Comparison of ENCODE assay signal across 8 mouse cellular contexts in the genomic region with DNA sequence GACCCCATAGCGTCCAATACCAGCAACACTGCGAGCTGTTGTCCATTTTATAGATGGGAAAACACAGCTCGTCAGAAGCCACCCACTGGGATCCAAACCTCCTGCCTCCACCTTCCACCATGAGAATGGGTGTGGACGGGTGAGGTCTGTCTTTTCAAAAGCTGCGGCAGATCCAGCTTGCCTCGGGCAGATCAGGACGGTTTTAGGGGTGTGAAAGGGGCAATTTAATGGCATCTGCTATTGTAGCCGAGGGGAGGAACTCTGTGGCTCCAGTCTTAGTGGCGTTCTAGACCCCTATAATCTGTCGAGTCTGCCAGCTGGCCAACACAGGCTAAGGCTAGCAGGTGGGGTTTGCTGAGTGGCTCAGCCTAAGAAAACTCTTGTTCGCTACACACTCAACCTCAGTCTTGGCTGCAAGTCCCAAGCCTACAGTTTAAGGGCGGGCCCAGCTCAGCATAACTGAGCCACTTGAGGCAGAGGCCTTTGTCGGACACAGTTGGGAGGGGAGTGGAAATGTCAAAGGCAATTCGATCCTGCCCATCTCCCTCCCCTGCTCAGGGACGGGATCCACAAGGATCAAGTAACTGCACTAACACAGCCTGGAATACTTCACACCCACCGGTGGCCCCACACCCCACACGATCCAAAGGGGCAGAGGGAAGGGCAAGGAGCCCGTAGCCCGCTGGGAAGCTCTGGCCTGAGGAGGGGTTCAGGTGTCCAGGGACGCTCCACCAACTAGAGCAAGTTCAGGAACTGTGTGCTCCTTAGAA. TPM values are rescaled to one million over a fixed set of nuclear protein-coding genes. Genes with fewer than 3 reads are reported as not detected.
DNase-seq lines count a peak whose midpoint lies in the region; ATAC-seq and TF ChIP-seq lines count a peak whose summit lies in the region.

No protein-coding gene starts in this region.

- peak; percentile 38 for ATAC-seq in embryonic facial prominence, embryonic 13.5 days (ENCODE audit: insufficient number of reproducible peaks, insufficient read depth, low FRiP score, low TSS enrichment, low read depth)
- peak; percentile 3 for ATAC-seq in hindbrain, embryonic 15.5 days (ENCODE audit: low FRiP score, low read depth)

- H3K27me3 ChIP-seq in embryonic facial prominence, embryonic 13.5 days = peaks cover 53% of the 10 kb centered on the region
- peaks cover 34% of the 10 kb centered on the region for H3K27me3 ChIP-seq in hindbrain, embryonic 15.5 days

- H3K27ac ChIP-seq in layer of hippocampus, adult 2 months = peak overlapping the region; percentile 83
- H3K27ac ChIP-seq in embryonic facial prominence, embryonic 13.5 days = peak overlapping the region; percentile 79
- peak overlapping the region; percentile 54 for H3K27ac ChIP-seq in hindbrain, embryonic 15.5 days (replicated peaks)

- DNase-seq in layer of hippocampus, adult 2 months (ENCODE audit: low spot score in 2 of 2) = no peak
- DNase-seq in layer of hippocampus, postnatal 36 days = no peak
- peak; percentile 77 for DNase-seq in lung, postnatal 36 days
- DNase-seq in cerebellum, adult 11 months = no peak
- DNase-seq in spleen, postnatal 36 days (ENCODE audit: low spot score in 2 of 2) = no peak
- DNase-seq in adrenal gland, postnatal 25 days = no peak

- peak overlapping the region; percentile 75 for H3K4me2 ChIP-seq in embryonic facial prominence, embryonic 13.5 days
- peak overlapping the region; percentile 58 for H3K4me2 ChIP-seq in hindbrain, embryonic 15.5 days

- no peaks in the 10 kb centered on the region for H3K36me3 ChIP-seq in embryonic facial prominence, embryonic 13.5 days
- no peaks in the 10 kb centered on the region for H3K36me3 ChIP-seq in hindbrain, embryonic 15.5 days

- no peaks in the 10 kb centered on the region for H3K9me3 ChIP-seq in embryonic facial prominence, embryonic 13.5 days
- no peaks in the 10 kb centered on the region for H3K9me3 ChIP-seq in hindbrain, embryonic 15.5 days

- H3K4me3 ChIP-seq in layer of hippocampus, adult 2 months = peak overlapping the region; percentile 55
- H3K4me3 ChIP-seq in embryonic facial prominence, embryonic 13.5 days = peak overlapping the region; percentile 46
- peak overlapping the region; percentile 39 for H3K4me3 ChIP-seq in hindbrain, embryonic 15.5 days

- H3K4me1 ChIP-seq in embryonic facial prominence, embryonic 13.5 days = peaks cover 50% of the 10 kb centered on the region
- H3K4me1 ChIP-seq in hindbrain, embryonic 15.5 days (replicated peaks) = peaks cover 53% of the 10 kb centered on the region

- no peak for TF ChIP-seq CTCF in layer of hippocampus, adult 2 months (conservative IDR thresholded peaks at IDR 0.05)

- 6% methylated on average over 20 of the region's 20 CpGs for WGBS in embryonic facial prominence, embryonic 13.5 days
- 14% methylated on average over 20 of the region's 20 CpGs for WGBS in hindbrain, embryonic 15.5 days

- H3K9ac ChIP-seq in embryonic facial prominence, embryonic 13.5 days = peak overlapping the region; percentile 67
- H3K9ac ChIP-seq in hindbrain, embryonic 15.5 days = peak overlapping the region; percentile 28

RNA-seq across cellular contexts. Expression of a gene that starts 0.5 kb away (rescaled TPM):
- total RNA-seq in layer of hippocampus, adult 2 months (2021) = 10 to 100 TPM; 31.4 to 31.8 TPM
- 10 to 100 TPM; 29.9 to 32.4 TPM for total RNA-seq in layer of hippocampus, postnatal 36 days (2021)
- 8.3 and 12.2 TPM in 2 replicates for polyA plus RNA-seq in embryonic facial prominence, embryonic 13.5 days (2015; fragmentation: Nextera tagmentation; extraction: Ambion mirVana)
- polyA plus RNA-seq in hindbrain, embryonic 15.5 days (2015; fragmentation: Nextera tagmentation; extraction: Ambion mirVana) = 11.2 and 14.0 TPM in 2 replicates
- total RNA-seq in adrenal gland, postnatal 25 days (2021) = 15.4 and 17.4 TPM in 2 replicates

RNA-seq across cellular contexts. Expression of a gene that starts 14.8 kb away (rescaled TPM):
- 1 to 10 TPM; 4.5 to 6.1 TPM for total RNA-seq in layer of hippocampus, adult 2 months (2021)
- total RNA-seq in layer of hippocampus, postnatal 36 days (2021) = 1 to 10 TPM; 3.1 to 6.5 TPM
- 3.2 and 5.7 TPM in 2 replicates for polyA plus RNA-seq in embryonic facial prominence, embryonic 13.5 days (2015; fragmentation: Nextera tagmentation; extraction: Ambion mirVana)
- 17.0 and 19.3 TPM in 2 replicates for polyA plus RNA-seq in hindbrain, embryonic 15.5 days (2015; fragmentation: Nextera tagmentation; extraction: Ambion mirVana)
- 0.82 TPM in 1 of 2 replicates, not detected in the other for total RNA-seq in adrenal gland, postnatal 25 days (2021)

RNA-seq across cellular contexts. Expression of a gene that starts 37.4 kb away (rescaled TPM):
- 10 to 100 TPM; 29.3 to 30.4 TPM for total RNA-seq in layer of hippocampus, adult 2 months (2021)
- total RNA-seq in layer of hippocampus, postnatal 36 days (2021) = 10 to 100 TPM; 25.6 to 27.9 TPM
- 49.5 and 54.1 TPM in 2 replicates for polyA plus RNA-seq in embryonic facial prominence, embryonic 13.5 days (2015; fragmentation: Nextera tagmentation; extraction: Ambion mirVana)
- 68.3 and 76.0 TPM in 2 replicates for polyA plus RNA-seq in hindbrain, embryonic 15.5 days (2015; fragmentation: Nextera tagmentation; extraction: Ambion mirVana)
- 27.3 and 38.0 TPM in 2 replicates for total RNA-seq in adrenal gland, postnatal 25 days (2021)

RNA-seq across cellular contexts. Expression of a gene that starts 37.7 kb away (rescaled TPM):
- total RNA-seq in layer of hippocampus, adult 2 months (2021) = 1 to 10 TPM; 1.2 to 1.3 TPM
- 1 to 10 TPM in 1 of 2 experiments, under 1 TPM in 1; 0.62 to 1.4 TPM for total RNA-seq in layer of hippocampus, postnatal 36 days (2021)
- polyA plus RNA-seq in embryonic facial prominence, embryonic 13.5 days (2015; fragmentation: Nextera tagmentation; extraction: Ambion mirVana) = 7.6 and 9.6 TPM in 2 replicates
- polyA plus RNA-seq in hindbrain, embryonic 15.5 days (2015; fragmentation: Nextera tagmentation; extraction: Ambion mirVana) = 2.9 and 4.1 TPM in 2 replicates
- total RNA-seq in adrenal gland, postnatal 25 days (2021) = 2.7 TPM in 2 replicates
